Mouse (Mus musculus) limb, embryonic 10.5 days (tissue): ENCODE results near the gene AC134908.4. TPM values are rescaled to one million over a fixed set of nuclear protein-coding genes. Genes with fewer than 3 reads are reported as not detected.

Experiments used
- DNase-seq: peaks from one replicate; pipeline ENCODE4 v3.0.0-alpha.2; 2017; ENCODE audit warnings: low spot score
- H3K27ac ChIP-seq: fragments of 300-500 bp; sonication (generic); 2 replicates; pipeline ENCODE4 v1.5.1; 2016; ENCODE audit warnings: mild to moderate bottlenecking
- H3K27me3 ChIP-seq: fragments of 300-500 bp; sonication (generic); 2 replicates; pipeline ENCODE4 v1.6.1; 2016; ENCODE audit warnings: low read depth, mild to moderate bottlenecking; ENCODE audit not compliant: poor library complexity, severe bottlenecking
- H3K36me3 ChIP-seq: fragments of 300-500 bp; sonication (generic); 2 replicates; pipeline ENCODE4 v1.6.1; 2016; ENCODE audit warnings: mild to moderate bottlenecking, moderate library complexity
- H3K4me1 ChIP-seq: fragments of 300-500 bp; sonication (generic); 2 replicates; pipeline ENCODE4 v1.6.1; 2016
- H3K4me3 ChIP-seq: fragments of 300-500 bp; sonication (generic); 2 replicates; pipeline ENCODE4 v1.5.1; 2016; ENCODE audit warnings: mild to moderate bottlenecking, moderate library complexity
- H3K9me3 ChIP-seq: fragments of 300-500 bp; sonication (generic); replicated peaks from 2 replicates; pipeline ENCODE4 v1.6.1; 2016; ENCODE audit warnings: mild to moderate bottlenecking
- WGBS: fragments of 180-500 bp; shearing (Covaris S2); methylation state at CpG from one replicate; pipeline ENCODE4 v1.1.7; 2016; 5-methylcytosine and 5-hydroxymethylcytosine counted together
- polyA plus RNA-seq: library from polyadenylated mRNA; unstranded; fragments of >200 nt; fragmentation: Nextera tagmentation; extraction: Ambion mirVana; gene quantifications from 2 replicates; pipeline ENCODE4 v1.2.1, GENCODE M21; 2016

The AC134908.4 gene
- polyA plus RNA-seq, 1 experiment from 2014 or later, result 0.76 TPM

DNA sequence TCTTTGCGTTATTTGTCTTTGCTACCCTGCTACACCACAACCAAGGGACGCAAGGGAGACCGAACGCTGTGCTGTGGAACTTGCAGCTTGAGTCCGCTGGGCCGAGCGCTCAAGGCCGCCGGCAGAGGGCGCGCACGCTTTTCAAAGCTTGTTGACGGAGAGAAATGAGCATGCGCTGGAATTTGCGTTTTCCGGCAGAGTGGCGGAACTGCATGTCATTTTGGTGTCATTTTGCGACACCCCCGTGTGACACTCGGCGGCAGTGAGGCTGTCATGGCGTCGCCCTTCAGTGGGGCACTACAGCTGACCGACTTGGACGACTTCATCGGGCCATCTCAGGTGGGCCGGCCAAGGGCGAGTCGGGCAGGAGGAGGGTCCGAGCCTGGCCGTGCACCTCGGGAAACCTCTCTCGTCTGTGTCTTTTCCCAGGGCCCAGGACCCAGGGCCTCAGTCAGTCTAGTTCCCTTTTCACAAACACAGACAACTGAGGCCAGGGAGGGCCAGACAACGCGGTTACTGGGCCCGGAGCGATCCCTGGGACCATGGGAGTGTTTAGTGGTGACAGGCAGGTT lies 21.8 kb downstream of the AC134908.4 start, which contains the start of gene Narfl:
TSS of gene Narfl (plus strand) at position 228 of the 572 bp plus-strand sequence.
- WGBS, result under 1% methylated on average over 37 of the region's 37 CpGs
- H3K9me3 ChIP-seq, result no peaks in the 10 kb centered on the region
- peak within 1 kb of the TSS; percentile 66 for H3K4me3 ChIP-seq
- peaks cover 6% of the 10 kb centered on the region for H3K27me3 ChIP-seq
- H3K4me1 ChIP-seq, result peaks cover 23% of the 10 kb centered on the region
- DNase-seq, result peak; percentile 100
- peak within 1 kb of the TSS; percentile 69 for H3K27ac ChIP-seq
- H3K36me3 ChIP-seq, result peaks cover 8% of the 10 kb centered on the region

DNA sequence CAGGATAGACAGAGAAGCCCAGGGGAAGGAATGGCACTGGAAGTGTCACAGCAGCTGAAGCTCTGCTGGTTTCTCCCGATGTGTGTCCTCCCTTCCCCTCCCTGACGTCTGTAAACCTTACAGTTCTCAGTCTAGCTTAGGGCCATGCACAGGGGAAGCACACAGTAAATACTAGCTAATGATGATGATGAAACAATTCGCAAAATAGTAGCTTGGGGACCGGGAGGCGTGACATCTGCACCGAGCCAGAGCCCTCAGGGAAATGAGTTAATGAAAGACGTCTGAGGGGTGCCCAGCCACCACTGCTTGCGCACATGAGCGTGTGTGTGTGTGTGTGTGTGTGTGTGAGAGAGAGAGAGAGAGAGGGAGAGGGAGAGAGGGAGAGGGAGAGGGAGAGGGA lies 26.1 kb downstream of the AC134908.4 start:
- DNase-seq, result no peak

DNA sequence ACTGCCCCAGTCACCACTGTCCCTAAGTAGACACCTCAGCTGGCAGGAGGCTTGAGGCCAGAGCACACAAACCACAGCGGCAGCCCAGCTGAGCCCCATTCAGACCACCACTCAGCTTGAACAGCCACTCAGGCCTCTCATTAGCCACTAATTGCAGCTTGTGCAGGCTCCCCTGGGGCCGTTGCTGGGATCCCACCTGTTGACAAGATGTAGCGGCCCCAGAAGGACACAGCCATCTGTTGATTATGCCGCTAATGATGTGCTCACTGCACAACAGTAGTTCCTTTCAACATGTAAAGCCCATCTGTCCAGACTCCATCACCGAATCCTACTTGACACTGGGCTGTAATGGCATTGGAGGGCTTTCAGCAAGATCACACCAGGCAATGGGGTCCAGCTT lies 29.6 kb downstream of the AC134908.4 start:
- Histone ChIP-seq H3K4me3 (no peak overlapping the region), H3K4me1 (peaks cover 15% of the 10 kb centered on the region), H3K27me3 (peaks cover 6% of the 10 kb centered on the region), H3K9me3 (no peaks in the 10 kb centered on the region), H3K36me3 (no peaks in the 10 kb centered on the region), H3K27ac (no peak overlapping the region)
- DNase-seq, result peak; percentile 61
- WGBS, result 47% methylated on average over 5 of the region's 5 CpGs

More for the DNA sequence above, 26.1 kb downstream of the AC134908.4 start:
- Histone ChIP-seq H3K27me3 (peaks cover 6% of the 10 kb centered on the region), H3K36me3 (no peaks in the 10 kb centered on the region), H3K4me3 (no peak overlapping the region; the same call in 1 of the 2 replicates), H3K9me3 (no peaks in the 10 kb centered on the region), H3K4me1 (peaks cover 23% of the 10 kb centered on the region), H3K27ac (no peak overlapping the region)
- 56% methylated on average over 9 of the region's 9 CpGs for WGBS

DNA sequence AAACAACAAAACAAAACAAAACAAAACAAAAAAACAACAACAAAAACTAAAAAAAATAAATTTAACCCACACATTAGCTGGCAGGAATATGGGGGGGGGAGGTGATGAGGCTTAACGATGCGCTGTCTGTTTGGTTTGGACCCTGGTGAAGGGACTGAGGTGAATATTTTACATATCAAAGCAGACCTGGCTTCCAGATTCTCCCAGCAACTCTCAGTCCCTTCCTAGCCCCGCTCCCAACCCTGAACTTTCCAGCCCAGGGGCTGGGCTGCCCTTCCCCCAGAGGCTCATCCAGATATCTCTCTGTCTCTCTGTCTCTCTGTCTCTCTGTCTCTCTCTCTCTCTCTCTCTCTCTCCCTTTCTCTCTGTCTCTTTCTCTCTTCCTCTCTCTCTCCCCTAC lies 32.9 kb downstream of the AC134908.4 start:
- WGBS, result 33% methylated on average over 3 of the region's 3 CpGs
- H3K36me3 ChIP-seq, result no peaks in the 10 kb centered on the region
- H3K27ac ChIP-seq, result no peak overlapping the region
- no peaks in the 10 kb centered on the region for H3K27me3 ChIP-seq
- H3K4me1 ChIP-seq, result peaks cover 11% of the 10 kb centered on the region
- H3K4me3 ChIP-seq, result no peak overlapping the region
- DNase-seq, result no peak
- H3K9me3 ChIP-seq, result no peaks in the 10 kb centered on the region

DNA sequence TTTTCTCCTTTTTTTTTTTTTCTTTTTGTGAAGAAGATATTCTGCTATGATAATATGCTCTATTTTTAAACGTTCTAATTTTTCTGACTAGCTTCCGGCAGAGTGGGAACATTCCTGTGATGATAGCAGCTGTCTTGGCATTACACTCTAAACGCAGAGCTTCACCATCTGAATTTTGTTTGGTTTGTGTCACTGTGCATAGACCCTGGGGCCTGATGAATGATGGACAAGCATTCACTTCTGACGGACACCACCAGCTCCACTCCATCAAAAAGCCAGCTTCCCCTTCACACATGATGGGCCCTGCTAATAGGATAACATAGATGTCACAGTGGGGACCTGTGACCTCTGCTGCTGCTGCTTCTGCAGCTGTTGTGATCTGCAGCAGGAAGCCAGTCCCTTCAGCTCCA lies 33.9 kb downstream of the AC134908.4 start:
- no peaks in the 10 kb centered on the region for H3K27me3 ChIP-seq
- H3K4me3 ChIP-seq, result no peak overlapping the region
- H3K4me1 ChIP-seq, result peaks cover 9% of the 10 kb centered on the region
- no peaks in the 10 kb centered on the region for H3K9me3 ChIP-seq
- no peak overlapping the region for H3K27ac ChIP-seq
- 66% methylated on average over 4 of the region's 4 CpGs for WGBS
- H3K36me3 ChIP-seq, result no peaks in the 10 kb centered on the region
- no peak for DNase-seq

DNA sequence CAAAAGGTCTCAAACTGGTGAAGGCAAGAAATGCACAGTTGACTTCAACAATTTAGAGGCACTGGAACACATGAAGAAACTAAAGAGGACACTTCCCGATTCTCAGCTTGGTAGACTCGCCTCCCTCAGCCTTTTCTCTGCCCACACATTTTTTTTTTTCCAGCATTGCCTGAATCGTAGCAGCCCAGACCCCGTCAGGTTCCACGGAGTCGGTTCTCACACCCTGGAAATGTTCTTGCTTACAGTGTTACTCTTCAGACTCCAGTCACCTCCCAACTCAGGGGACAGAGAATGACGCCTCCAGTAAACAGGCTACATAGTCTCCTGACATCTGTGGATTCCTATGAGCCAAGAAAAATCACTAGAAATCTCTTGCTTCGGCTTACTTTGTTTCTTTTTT lies 35.3 kb downstream of the AC134908.4 start:
- H3K9me3 ChIP-seq, result no peaks in the 10 kb centered on the region
- no peaks in the 10 kb centered on the region for H3K27me3 ChIP-seq
- WGBS, result 80% methylated on average over 8 of the region's 8 CpGs

DNA sequence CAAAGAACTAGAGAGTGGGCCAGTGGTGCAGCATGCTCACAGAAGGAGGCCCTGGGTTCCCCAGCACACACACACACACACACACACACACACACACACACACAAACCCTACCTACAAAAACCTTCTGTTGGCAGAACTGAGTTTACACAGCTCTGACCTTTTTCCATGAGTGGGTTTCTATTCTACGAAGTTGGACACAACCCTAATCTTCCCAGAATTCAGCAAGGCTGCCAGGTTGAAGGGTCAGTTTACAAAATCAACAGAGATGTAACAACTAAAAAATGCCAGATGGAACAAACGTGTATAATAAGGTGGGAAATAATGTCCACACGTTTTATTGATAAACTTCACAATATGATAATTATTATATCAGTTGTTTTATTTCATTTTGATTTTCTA lies 37.8 kb downstream of the AC134908.4 start:
- no peaks in the 10 kb centered on the region for H3K27me3 ChIP-seq
- no peak overlapping the region for H3K27ac ChIP-seq
- WGBS, result 83% methylated on average over 3 of the region's 3 CpGs
- no peak overlapping the region for H3K4me3 ChIP-seq
- no peaks in the 10 kb centered on the region for H3K36me3 ChIP-seq
- DNase-seq, result no peak
- no peaks in the 10 kb centered on the region for H3K9me3 ChIP-seq
- peaks cover 16% of the 10 kb centered on the region for H3K4me1 ChIP-seq

More for the DNA sequence above, 35.3 kb downstream of the AC134908.4 start:
- Histone ChIP-seq H3K36me3 (no peaks in the 10 kb centered on the region), H3K27ac (no peak overlapping the region), H3K4me3 (no peak overlapping the region), H3K4me1 (peaks cover 14% of the 10 kb centered on the region)
- no peak for DNase-seq

DNA sequence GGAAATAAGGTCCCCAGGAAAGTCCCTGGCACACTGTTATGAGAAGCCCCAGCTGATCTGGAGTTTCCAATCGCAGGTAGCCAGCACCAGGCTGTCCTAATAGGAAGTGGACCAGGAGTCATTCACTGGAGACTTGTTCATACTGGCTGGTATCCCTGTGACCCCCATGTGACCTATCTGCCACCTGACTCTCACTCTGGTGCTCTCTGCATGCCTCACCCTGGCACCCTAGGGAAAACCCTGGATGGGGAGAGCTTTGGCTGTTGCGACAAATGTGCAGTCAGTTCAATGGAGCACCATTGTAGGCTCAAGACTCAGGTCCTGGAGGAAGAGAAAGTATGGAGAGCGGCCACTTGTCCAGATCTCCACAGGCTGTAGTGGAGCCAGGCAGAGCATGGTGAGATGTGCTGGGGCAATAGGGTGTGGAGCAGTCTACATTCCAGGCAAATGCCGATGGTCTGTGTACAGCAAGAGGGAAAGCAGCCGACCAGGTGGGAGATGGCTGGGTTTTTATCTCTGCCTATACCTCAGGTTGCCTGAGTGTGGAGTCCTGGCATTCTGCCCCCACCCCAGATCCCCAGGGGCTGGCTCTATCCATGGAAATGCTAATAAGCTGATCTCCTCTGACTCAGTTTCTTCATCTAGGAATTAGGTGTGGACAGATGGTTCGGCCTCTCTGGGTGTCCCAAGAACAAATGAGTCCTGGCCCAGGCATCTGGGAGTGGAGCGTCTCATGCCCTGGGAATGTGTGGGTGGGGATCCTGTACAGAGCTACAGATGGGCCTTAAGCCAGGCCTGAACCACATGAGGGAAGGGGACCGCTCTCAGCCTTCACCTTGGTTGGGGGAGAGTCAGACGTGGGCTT lies 38.8 kb downstream of the AC134908.4 start:
- no peaks in the 10 kb centered on the region for H3K36me3 ChIP-seq
- DNase-seq, result no peak
- H3K27me3 ChIP-seq, result no peaks in the 10 kb centered on the region
- no peak overlapping the region for H3K4me3 ChIP-seq
- H3K27ac ChIP-seq, result no peak overlapping the region
- H3K4me1 ChIP-seq, result peaks cover 16% of the 10 kb centered on the region
- H3K9me3 ChIP-seq, result no peaks in the 10 kb centered on the region
- 86% methylated on average over 9 of the region's 9 CpGs for WGBS

DNA sequence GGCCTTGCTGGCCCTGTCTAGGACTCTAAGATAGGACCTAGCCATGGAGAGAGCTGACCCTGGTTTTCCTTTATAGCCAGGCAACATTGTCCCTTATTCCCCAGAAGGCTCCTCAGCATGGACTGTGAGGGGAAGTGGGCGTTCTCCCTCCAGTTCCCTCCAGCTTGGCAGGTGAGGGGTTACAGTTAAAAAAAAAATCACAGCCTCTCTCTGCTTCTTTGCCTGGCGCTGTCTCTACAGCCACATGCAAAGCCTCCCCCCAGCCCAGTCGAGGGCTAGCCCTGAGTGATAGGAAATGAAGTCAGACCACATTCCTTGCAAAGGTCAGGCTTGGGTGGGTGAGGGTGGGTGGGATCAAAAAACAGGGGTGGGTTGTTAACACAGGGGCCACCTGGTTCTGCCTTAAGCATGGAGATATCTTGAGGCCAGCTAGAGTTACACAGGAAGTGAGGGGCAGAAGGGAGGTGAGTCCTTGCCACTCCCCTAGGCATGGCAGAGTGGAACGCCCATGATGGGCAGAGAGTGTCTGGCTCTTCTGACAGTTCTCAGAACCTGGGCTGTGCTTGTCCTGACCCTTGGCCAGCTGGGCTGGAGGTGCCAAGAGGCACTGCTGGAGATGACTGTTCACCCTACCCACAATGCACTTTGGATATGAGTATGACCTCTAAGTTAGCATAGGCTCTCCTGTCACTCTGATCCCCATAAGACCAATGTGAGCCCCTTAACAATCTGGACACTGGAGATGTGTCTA lies 39.7 kb downstream of the AC134908.4 start:
- Histone ChIP-seq H3K36me3 (no peaks in the 10 kb centered on the region), H3K27me3 (no peaks in the 10 kb centered on the region), H3K4me1 (peaks cover 16% of the 10 kb centered on the region), H3K9me3 (no peaks in the 10 kb centered on the region), H3K4me3 (no peak overlapping the region), H3K27ac (peak overlapping the region; percentile 38)
- DNase-seq, result no peak
- WGBS, result 42% methylated on average over 4 of the region's 4 CpGs

DNA sequence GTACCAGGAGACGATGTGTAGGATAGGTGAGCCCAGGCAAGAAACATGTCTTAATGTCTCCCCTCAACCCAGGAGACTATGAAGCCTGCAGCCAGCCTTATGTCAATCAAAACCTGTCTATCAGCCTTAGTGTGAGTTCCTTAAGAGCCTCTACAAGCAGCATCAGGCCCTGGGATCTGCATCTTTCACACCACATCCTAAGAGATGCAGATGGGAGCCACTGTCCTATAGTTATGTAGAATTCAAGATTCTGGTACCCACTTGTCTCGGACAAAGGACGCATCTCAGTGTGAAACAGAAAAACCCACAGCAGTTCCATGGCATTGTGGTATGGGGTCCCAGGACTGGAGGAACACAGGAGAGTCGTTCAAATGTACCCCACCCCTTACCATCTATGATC lies 40.4 kb downstream of the AC134908.4 start:
- Histone ChIP-seq H3K9me3 (no peaks in the 10 kb centered on the region), H3K27ac (peak overlapping the region; percentile 38; the same call in 1 of the 2 replicates), H3K4me3 (no peak overlapping the region), H3K27me3 (no peaks in the 10 kb centered on the region), H3K4me1 (peaks cover 16% of the 10 kb centered on the region), H3K36me3 (no peaks in the 10 kb centered on the region)
- no peak for DNase-seq
- 89% methylated on average over 4 of the region's 4 CpGs for WGBS

DNA sequence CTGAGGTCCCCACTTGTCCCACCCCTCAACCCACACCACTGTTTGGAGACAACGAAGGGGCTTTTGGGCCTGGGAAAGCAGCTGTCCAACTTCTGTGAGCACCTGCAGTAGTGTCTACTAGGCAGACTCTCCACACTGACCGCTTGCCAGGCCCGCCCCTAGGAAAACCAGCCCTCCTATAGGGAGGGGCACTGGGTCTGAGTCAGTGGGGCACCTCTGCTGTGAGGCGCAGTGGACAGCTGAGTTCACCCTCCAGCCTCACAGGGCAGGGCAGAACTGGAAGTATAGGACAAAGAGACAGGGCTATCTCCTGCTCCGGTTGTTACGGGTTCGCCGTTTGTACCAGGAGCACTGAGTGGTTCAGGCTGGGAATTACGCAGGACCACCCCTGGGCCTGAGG lies 41.2 kb downstream of the AC134908.4 start, which contains the start of gene Msln:
TSS of gene Msln (minus strand) at position 138 of the 400 bp plus-strand sequence.
- H3K27me3 ChIP-seq, result no peaks in the 10 kb centered on the region
- 85% methylated on average over 9 of the region's 9 CpGs for WGBS
- H3K9me3 ChIP-seq, result no peaks in the 10 kb centered on the region
- H3K4me3 ChIP-seq, result no peak within 1 kb of the TSS
- H3K4me1 ChIP-seq, result peaks cover 16% of the 10 kb centered on the region
- H3K36me3 ChIP-seq, result no peaks in the 10 kb centered on the region
- no peak for DNase-seq
- peak within 1 kb of the TSS; percentile 38 for H3K27ac ChIP-seq

DNA sequence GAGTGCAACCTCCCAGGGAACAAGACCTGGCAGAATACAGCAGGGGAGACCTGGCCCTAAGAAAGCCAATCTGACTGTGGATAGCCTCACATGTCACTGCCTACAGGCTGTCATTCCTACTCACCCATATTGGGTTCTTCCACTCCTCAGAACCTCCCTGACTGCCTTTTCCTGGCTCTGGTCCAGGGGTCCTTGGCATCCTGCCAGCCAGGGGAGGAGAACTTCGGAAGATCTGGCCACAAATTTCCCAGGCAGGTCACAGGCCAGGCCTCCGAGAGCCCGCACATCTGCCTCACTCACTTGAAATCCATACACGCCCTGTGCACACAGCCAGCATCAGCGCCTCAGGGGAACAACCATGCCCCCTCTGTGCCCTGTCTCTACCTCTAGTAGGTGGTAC lies 44.0 kb downstream of the AC134908.4 start:
- H3K27ac ChIP-seq, result no peak overlapping the region
- H3K27me3 ChIP-seq, result no peaks in the 10 kb centered on the region
- H3K4me3 ChIP-seq, result no peak overlapping the region
- H3K36me3 ChIP-seq, result no peaks in the 10 kb centered on the region
- H3K4me1 ChIP-seq, result peaks cover 15% of the 10 kb centered on the region
- DNase-seq, result no peak
- WGBS, result 77% methylated on average over 5 of the region's 5 CpGs
- H3K9me3 ChIP-seq, result no peaks in the 10 kb centered on the region

DNA sequence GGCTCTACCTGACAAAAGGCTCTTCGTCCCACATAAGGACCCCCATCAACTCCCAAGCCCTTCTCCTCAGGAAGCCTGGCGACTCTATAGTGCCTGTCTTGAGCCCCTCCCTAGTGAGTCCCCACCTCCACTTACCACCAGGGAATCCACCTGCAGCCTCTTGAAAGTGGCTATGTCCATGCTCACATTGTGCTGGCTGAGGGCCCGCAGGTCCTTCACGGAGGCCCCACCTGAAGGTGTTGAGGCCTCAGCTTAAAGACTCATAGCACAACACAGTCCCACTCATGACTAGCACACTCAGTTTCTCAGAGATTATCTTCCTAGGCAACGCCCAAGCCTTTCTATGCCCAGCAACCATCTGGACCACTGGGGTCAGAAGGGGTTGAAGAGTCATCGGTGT lies 46.1 kb downstream of the AC134908.4 start:
- Histone ChIP-seq H3K36me3 (no peaks in the 10 kb centered on the region), H3K27ac (no peak overlapping the region), H3K4me1 (no peaks in the 10 kb centered on the region), H3K9me3 (no peaks in the 10 kb centered on the region), H3K27me3 (no peaks in the 10 kb centered on the region), H3K4me3 (no peak overlapping the region)
- DNase-seq, result no peak
- WGBS, result 83% methylated on average over 6 of the region's 6 CpGs
